Mouse (Mus musculus): ENCODE results near the gene Tex33.

- TF ChIP-seq POLR2A (IDR thresholded peaks at IDR 0.05; ENCODE audit: control insufficient read depth, extremely low read depth, insufficient read depth, low read length, poor library complexity) (no peak), CTCF (IDR thresholded peaks at IDR 0.05; ENCODE audit: borderline replicate concordance, control insufficient read depth, extremely low read depth, insufficient read depth, low read length, poor library complexity) (no peak)
Observed at GRCm38 (mm10) chr15:78330706-78331105, 65.0 kb downstream of the Tex33 start.
